Mouse (Mus musculus) megakaryocyte progenitor cell, adult 5-6 weeks (primary cell): ENCODE measurements around the gene Epb41l1. TPM values are rescaled to one million over a fixed set of nuclear protein-coding genes. Genes with fewer than 3 reads are reported as not detected.
"Not testable (repeated sequence)": the region's sequence is repeated elsewhere in the genome, so short reads cannot be mapped to it uniquely, and the experiment has no call there.

ENCODE experiments used
- ATAC-seq: replicated peaks from 2 replicates; pipeline ENCODE4 v1.8.0; 2016; ENCODE audit warnings: mild to moderate bottlenecking, moderate TSS enrichment, inconsistent platforms; ENCODE audit not compliant: poor library complexity
- total RNA-seq, 2 experiments: library from RNA; stranded (forward) in 1 of 2; stranded (reverse) in 1 of 2; fragments of 157-497, 149-512 nt in 1 of 2; fragments of 200-1000 nt in 1 of 2; gene quantifications; 2 replicates each; pipeline versions ENCODE4 v1.2.3 to v1.2.4; 2015 to 2017

Gene Epb41l1
- total RNA-seq (2015) = 0.05 and 0.39 TPM in 2 replicates
- total RNA-seq (2017) = 0.24 and 2.6 TPM in 2 replicates

- peak; percentile 38 for ATAC-seq
Observed at GRCm38 (mm10) chr2:156420694-156421380, at the start of gene Epb41l1. Epb41l1 (plus strand) TSS chr2:156420909.

- no peak for ATAC-seq
Observed at GRCm38 (mm10) chr2:156376956-156377355, 43.8 kb upstream of the Epb41l1 start.

- no peak for ATAC-seq
Observed at GRCm38 (mm10) chr2:156379929-156380328, 40.8 kb upstream of the Epb41l1 start.

GRCm38 (mm10) chr2:156381350-156381749 lies 39.4 kb upstream of the Epb41l1 start:
- no peak for ATAC-seq

- ATAC-seq = peak; percentile 99
Observed at GRCm38 (mm10) chr2:156392461-156393154, 28.1 kb upstream of the Epb41l1 start.

GRCm38 (mm10) chr2:156393155-156393828 lies 27.4 kb upstream of the Epb41l1 start:
- ATAC-seq = no peak; the same call in 1 of the 2 replicates

GRCm38 (mm10) chr2:156394282-156394681 lies 26.4 kb upstream of the Epb41l1 start:
- no peak for ATAC-seq

- ATAC-seq = no peak
Observed at GRCm38 (mm10) chr2:156396096-156396495, 24.6 kb upstream of the Epb41l1 start.

GRCm38 (mm10) chr2:156397988-156398387 lies 22.7 kb upstream of the Epb41l1 start:
- ATAC-seq = no peak

GRCm38 (mm10) chr2:156399485-156399884 lies 21.2 kb upstream of the Epb41l1 start:
- no peak for ATAC-seq

- peak; percentile 99 for ATAC-seq
Observed at GRCm38 (mm10) chr2:156401331-156401730, 19.4 kb upstream of the Epb41l1 start.

- ATAC-seq = no peak
Observed at GRCm38 (mm10) chr2:156402036-156402435, 18.7 kb upstream of the Epb41l1 start.

- ATAC-seq = no peak
Observed at GRCm38 (mm10) chr2:156406987-156407386, 13.7 kb upstream of the Epb41l1 start.

GRCm38 (mm10) chr2:156408168-156408567 lies 12.5 kb upstream of the Epb41l1 start:
- no peak for ATAC-seq

GRCm38 (mm10) chr2:156411348-156411747 lies 9.4 kb upstream of the Epb41l1 start:
- not testable (repeated sequence) for ATAC-seq

GRCm38 (mm10) chr2:156414996-156415395 lies 5.7 kb upstream of the Epb41l1 start:
- ATAC-seq = no peak

GRCm38 (mm10) chr2:156415674-156416073 lies 5.0 kb upstream of the Epb41l1 start:
- 0 out of 2 replicates have a peak, but pooled peaks have one; percentile 23 for ATAC-seq

- ATAC-seq = peak; percentile 29; the same call in 1 of the 2 replicates
Observed at GRCm38 (mm10) chr2:156417194-156417593, 3.5 kb upstream of the Epb41l1 start.

GRCm38 (mm10) chr2:156418467-156418866 lies 2.2 kb upstream of the Epb41l1 start:
- no peak for ATAC-seq

- ATAC-seq = no peak
Observed at GRCm38 (mm10) chr2:156420327-156420693, 399 bp upstream of the Epb41l1 start.

- peak; percentile 45 for ATAC-seq
Observed at GRCm38 (mm10) chr2:156421381-156422110, 837 bp downstream of the Epb41l1 start.
